Mouse (Mus musculus) WW6 (cell line): ENCODE measurements around the gene Vmn2r51.
"Not testable (repeated sequence)": the region's sequence is repeated elsewhere in the genome, so short reads cannot be mapped to it uniquely, and the experiment has no call there.

ENCODE experiments used
- DNase-seq: peaks from one replicate; pipeline ENCODE4 v3.0.0-alpha.2; 2013; ENCODE audit warnings: low read depth, low spot score

The Vmn2r51 gene

GRCm38 (mm10) chr7:10105641-10106040 is at the start of gene Vmn2r51:
TSS of gene Vmn2r51 (minus strand) at chr7:10105741.
- DNase-seq: not testable (repeated sequence)

- not testable (repeated sequence) for DNase-seq
Observed at GRCm38 (mm10) chr7:10053196-10053595, 52.3 kb downstream of the Vmn2r51 start, which contains the start of gene Vmn2r50. TSS of gene Vmn2r50 (minus strand) at chr7:10053296.
